Mouse (Mus musculus): ENCODE data around the gene Cd247.
"Not testable (repeated sequence)": the region's sequence is repeated elsewhere in the genome, so short reads cannot be mapped to it uniquely, and the experiment has no call there.

Cd247 gene

DNA sequence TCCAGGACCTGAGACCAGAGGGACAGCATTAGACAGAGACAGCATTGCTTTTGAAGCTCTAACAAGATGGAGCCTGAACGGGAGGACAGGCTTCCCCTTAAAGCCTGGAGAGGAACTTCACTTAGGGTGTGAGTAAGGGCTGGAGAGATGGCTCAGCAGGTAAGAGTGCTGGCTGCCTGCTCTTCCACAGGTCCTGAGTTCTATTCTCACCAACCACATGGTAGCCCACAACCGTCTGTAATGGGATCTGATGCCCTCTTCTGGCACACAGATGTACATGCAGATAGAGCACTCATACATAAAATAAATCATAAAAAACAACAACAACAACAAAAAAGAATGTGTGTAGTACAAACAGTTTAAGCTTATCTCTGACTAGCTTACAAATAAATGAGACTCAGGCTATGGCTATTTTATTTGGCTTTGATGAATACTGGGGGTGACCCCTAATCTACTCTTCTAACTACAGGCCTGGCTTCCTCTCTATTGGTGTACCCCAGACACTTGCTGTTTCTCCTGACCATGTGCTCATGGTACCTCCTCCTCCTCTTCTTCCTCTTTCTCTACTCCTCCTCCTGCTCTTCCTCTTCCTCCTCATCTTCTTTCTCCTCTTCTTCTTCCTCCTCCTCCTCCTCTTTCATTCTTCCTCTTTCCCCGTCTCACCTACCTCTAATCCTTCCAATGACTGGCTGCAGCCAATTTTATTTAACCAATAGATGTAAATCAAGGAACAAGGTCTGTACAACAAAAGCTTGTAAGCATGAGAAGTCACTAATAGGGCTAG, 26.8 kb upstream of the Cd247 start:
- peaks cover 30% of the 10 kb centered on the region for H3K27me3 ChIP-seq (ENCODE audit: insufficient read depth, low read length)

DNA sequence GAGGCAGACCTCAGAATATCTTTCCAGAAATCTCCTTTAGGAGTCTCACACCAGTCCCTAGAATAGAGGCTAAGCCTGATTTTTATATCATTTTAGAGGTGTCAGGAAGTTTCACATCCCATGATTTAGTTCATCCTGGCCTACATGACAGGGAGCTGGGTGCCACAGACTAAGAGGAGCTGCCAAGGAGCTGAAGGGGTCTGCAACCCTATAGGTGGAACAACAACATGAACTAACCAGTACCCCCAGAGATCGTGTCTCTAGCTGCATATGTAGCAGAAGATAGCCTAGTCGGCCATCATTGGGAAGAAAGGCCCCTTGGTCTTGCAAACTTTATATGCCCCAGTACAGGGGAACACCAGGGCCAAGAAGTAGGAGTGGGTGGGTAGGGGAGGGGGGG, 26.0 kb upstream of the Cd247 start:
- not testable (repeated sequence) for H3K36me3 ChIP-seq (ENCODE audit: insufficient read depth, low read length); H3K9me3 ChIP-seq (ENCODE audit: low read length); H3K4me3 ChIP-seq (replicated peaks; ENCODE audit: low read length)
- peaks cover 30% of the 10 kb centered on the region for H3K4me1 ChIP-seq (replicated peaks; ENCODE audit: low read depth, low read length)
- H3K27me3 ChIP-seq (ENCODE audit: insufficient read depth, low read length) = peaks cover 38% of the 10 kb centered on the region

More for the DNA sequence above, 26.8 kb upstream of the Cd247 start:
- Histone ChIP-seq H3K9me3 (ENCODE audit: low read length) (no peaks in the 10 kb centered on the region), H3K4me3 (replicated peaks; ENCODE audit: low read length) (no peak overlapping the region), H3K36me3 (ENCODE audit: insufficient read depth, low read length) (no peaks in the 10 kb centered on the region), H3K4me1 (replicated peaks; ENCODE audit: low read depth, low read length) (peaks cover 30% of the 10 kb centered on the region)
- no peak for TF ChIP-seq POU5F1 (IDR thresholded peaks at IDR 0.05; ENCODE audit: borderline replicate concordance, low read length)
- TF ChIP-seq NANOG (IDR thresholded peaks at IDR 0.05; ENCODE audit: borderline replicate concordance, low read length) = no peak
- no peak; the same call in 1 of the 2 replicates for TF ChIP-seq CTCF (conservative IDR thresholded peaks at IDR 0.05; ENCODE audit: low read length)

DNA sequence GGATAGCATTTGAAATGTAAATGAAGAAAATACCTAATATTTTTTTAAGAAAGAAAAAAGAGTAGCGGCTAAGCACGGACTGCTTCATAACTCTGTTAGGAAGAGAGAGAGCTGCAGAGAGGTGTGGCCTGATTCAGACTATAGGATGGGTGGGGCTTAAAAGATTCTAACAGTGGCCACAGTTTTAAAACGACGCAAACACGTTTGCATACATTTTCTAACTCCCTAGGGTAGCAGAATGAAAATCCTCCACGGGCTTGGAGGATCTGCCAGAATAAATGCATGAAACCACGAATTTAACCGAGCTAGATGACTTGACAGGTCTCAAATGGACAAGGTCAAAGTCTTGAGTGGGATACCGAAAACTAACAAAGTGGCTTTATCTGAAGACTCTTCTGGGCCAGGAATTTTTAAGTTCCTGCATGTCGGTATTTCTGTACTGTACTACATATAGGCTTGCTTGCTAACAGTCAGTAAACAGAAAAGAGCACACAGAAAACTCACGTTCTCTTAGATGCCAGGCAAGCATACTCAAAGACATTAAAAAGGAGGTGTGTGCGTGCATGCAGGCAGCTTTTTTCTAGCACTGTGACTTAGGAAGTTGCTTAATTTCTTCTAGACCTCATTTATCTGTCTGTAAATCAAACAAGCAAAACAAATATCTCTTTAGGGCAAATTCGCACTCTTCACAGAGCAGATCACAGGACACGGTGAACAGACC, 25.4 kb upstream of the Cd247 start:
- Histone ChIP-seq H3K9me3 (ENCODE audit: low read length) (peaks cover 13% of the 10 kb centered on the region), H3K4me3 (replicated peaks; ENCODE audit: low read length) (peak overlapping the region; percentile 90), H3K4me1 (replicated peaks; ENCODE audit: low read depth, low read length) (peaks cover 30% of the 10 kb centered on the region), H3K36me3 (ENCODE audit: insufficient read depth, low read length) (no peaks in the 10 kb centered on the region), H3K27me3 (ENCODE audit: insufficient read depth, low read length) (peaks cover 43% of the 10 kb centered on the region)
- no peak for TF ChIP-seq CTCF (conservative IDR thresholded peaks at IDR 0.05; ENCODE audit: low read length)
- TF ChIP-seq POU5F1 (IDR thresholded peaks at IDR 0.05; ENCODE audit: borderline replicate concordance, low read length) = no peak
- TF ChIP-seq NANOG (IDR thresholded peaks at IDR 0.05; ENCODE audit: borderline replicate concordance, low read length) = no peak

DNA sequence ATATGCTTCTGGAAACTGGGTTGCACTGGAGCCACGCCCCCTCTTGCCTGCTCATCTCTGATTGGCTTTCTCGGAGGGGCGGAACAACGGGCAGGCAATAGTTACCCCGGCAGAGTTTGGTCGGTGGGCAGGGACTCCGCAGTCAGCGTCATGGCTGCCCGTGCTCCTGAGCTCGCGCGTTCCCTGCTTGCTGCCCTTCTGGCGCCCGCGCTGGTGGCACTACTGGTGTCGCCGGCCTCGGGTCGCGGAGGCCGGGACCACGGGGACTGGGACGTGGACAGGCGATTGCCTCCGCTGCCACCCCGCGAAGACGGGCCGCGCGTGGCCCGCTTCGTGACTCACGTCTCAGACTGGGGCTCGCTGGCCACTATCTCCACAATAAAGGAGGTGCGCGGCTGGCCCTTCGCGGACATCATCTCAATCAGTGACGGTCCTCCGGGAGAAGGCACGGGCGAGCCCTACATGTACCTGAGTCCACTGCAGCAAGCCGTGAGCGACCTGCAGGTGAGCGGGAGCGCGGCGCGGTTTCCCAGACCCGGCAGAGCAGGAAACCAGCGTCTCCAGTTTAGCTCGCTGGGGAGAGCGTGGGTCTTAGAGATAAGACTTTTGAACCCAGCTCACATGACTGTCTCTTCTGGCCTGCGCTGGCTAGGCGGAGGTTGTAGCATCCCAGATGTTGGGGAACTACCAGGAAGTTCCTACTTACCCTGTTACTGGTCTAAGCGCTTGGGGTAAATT, 24.7 kb upstream of the Cd247 start, which contains the start of gene Creg1:
Gene Creg1 (plus strand): TSS at position 112 of the 738 bp plus-strand sequence.
- H3K9me3 ChIP-seq (ENCODE audit: low read length) = peaks cover 19% of the 10 kb centered on the region
- peaks cover 46% of the 10 kb centered on the region for H3K27me3 ChIP-seq (ENCODE audit: insufficient read depth, low read length)
- peak within 1 kb of the TSS; percentile 90 for H3K4me3 ChIP-seq (replicated peaks; ENCODE audit: low read length)
- TF ChIP-seq CTCF (conservative IDR thresholded peaks at IDR 0.05; ENCODE audit: low read length) = no peak
- TF ChIP-seq NANOG (IDR thresholded peaks at IDR 0.05; ENCODE audit: borderline replicate concordance, low read length) = no peak
- TF ChIP-seq POU5F1 (IDR thresholded peaks at IDR 0.05; ENCODE audit: borderline replicate concordance, low read length) = no peak
- H3K36me3 ChIP-seq (ENCODE audit: insufficient read depth, low read length) = no peaks in the 10 kb centered on the region
- peaks cover 33% of the 10 kb centered on the region for H3K4me1 ChIP-seq (replicated peaks; ENCODE audit: low read depth, low read length)

DNA sequence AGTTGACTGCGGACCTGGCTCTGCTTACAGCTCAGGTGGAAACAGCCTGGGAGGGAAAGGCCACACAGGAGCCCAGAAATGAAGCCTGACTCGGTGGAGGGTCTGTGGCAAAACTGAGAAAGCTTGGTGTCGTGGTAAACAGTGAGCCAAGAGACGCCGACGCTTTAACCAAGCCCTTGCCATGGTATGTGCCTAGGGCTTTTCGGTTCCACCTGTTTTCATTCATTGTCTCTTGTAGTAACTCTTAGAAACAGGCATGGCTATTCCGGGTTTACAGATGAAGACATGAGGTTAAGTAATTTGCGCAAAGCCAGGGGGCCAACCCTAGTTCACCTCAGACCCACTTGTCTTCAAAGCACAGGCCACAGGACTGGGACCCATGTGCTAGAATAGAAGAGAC, 23.9 kb upstream of the Cd247 start:
- Histone ChIP-seq H3K36me3 (ENCODE audit: insufficient read depth, low read length) (no peaks in the 10 kb centered on the region), H3K27me3 (ENCODE audit: insufficient read depth, low read length) (peaks cover 46% of the 10 kb centered on the region), H3K9me3 (ENCODE audit: low read length) (peaks cover 19% of the 10 kb centered on the region), H3K4me3 (replicated peaks; ENCODE audit: low read length) (peak overlapping the region; percentile 90), H3K4me1 (replicated peaks; ENCODE audit: low read depth, low read length) (peaks cover 39% of the 10 kb centered on the region)
- no peak for TF ChIP-seq POU5F1 (IDR thresholded peaks at IDR 0.05; ENCODE audit: borderline replicate concordance, low read length)
- TF ChIP-seq NANOG (IDR thresholded peaks at IDR 0.05; ENCODE audit: borderline replicate concordance, low read length) = no peak
- TF ChIP-seq CTCF (conservative IDR thresholded peaks at IDR 0.05; ENCODE audit: low read length) = no peak

DNA sequence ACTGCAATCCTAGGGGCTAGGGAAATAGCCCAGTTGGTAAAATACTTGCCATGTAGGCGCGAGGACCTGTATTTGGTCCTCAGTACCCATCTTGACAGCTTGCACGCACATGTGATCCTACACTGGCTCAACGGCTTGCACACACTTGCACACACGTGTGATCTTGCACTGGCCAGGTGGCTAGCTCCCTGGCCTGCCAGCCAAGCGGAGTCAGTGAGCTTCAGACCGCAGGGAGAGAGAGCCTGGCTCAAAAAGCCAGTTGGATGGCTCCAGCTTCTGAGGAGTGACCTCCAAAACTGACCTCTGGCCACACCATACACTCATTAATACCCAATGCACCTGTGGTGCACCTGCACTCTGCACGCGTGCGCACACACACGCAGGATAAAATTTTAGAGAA, 23.4 kb upstream of the Cd247 start:
- Histone ChIP-seq H3K9me3 (ENCODE audit: low read length) (peaks cover 19% of the 10 kb centered on the region), H3K36me3 (ENCODE audit: insufficient read depth, low read length) (peaks cover 2% of the 10 kb centered on the region; the same call in 1 of the 2 replicates), H3K27me3 (ENCODE audit: insufficient read depth, low read length) (peaks cover 46% of the 10 kb centered on the region), H3K4me1 (replicated peaks; ENCODE audit: low read depth, low read length) (peaks cover 44% of the 10 kb centered on the region), H3K4me3 (replicated peaks; ENCODE audit: low read length) (peak overlapping the region; percentile 90; the same call in 1 of the 2 replicates)
- TF ChIP-seq POU5F1 (IDR thresholded peaks at IDR 0.05; ENCODE audit: borderline replicate concordance, low read length) = no peak
- no peak for TF ChIP-seq CTCF (conservative IDR thresholded peaks at IDR 0.05; ENCODE audit: low read length)
- TF ChIP-seq NANOG (IDR thresholded peaks at IDR 0.05; ENCODE audit: borderline replicate concordance, low read length) = no peak

DNA sequence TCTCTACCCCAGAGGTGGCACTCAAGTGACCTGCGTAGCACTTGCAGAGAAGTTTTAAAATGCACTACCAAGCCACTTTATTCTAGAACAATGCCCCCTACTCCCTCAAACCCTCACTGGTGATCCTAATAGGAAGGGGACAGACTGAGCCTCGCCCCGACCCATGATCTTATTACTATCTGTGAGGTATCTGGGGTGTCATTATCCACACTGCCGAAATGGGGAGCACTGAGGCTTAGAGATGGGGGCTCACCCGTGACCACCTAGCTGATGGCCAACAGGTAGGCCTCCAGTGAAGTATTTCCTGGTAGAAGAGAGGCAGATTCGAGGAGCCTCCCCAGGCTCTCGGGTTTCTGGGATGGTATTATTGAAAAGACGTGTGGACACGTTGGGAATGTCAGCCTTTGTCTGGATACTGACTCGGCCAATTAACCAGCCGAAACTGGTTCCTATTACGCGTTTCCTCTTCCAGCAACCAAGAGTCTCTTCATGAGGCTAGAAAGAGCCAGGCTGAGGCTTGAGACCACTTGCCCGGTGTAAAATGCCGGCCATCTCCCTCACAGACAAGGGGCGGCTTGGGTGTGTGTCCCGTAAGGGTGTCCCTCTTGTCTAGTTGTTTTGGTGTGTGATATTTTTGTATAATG, 22.7 kb upstream of the Cd247 start:
- Histone ChIP-seq H3K9me3 (ENCODE audit: low read length) (peaks cover 19% of the 10 kb centered on the region), H3K4me1 (replicated peaks; ENCODE audit: low read depth, low read length) (peaks cover 51% of the 10 kb centered on the region), H3K4me3 (replicated peaks; ENCODE audit: low read length) (no peak overlapping the region), H3K36me3 (ENCODE audit: insufficient read depth, low read length) (peaks cover 7% of the 10 kb centered on the region; the same call in 1 of the 2 replicates), H3K27me3 (ENCODE audit: insufficient read depth, low read length) (peaks cover 46% of the 10 kb centered on the region)
- TF ChIP-seq POU5F1 (IDR thresholded peaks at IDR 0.05; ENCODE audit: borderline replicate concordance, low read length) = no peak
- no peak for TF ChIP-seq CTCF (conservative IDR thresholded peaks at IDR 0.05; ENCODE audit: low read length)
- no peak for TF ChIP-seq NANOG (IDR thresholded peaks at IDR 0.05; ENCODE audit: borderline replicate concordance, low read length)
